9 mouse cellular contexts compared by ENCODE assay signal in genomic region chr11:69879711-69880110, GRCm38 (mm10). TPM values are rescaled to one million over a fixed set of nuclear protein-coding genes. Genes with fewer than 3 reads are reported as not detected.
DNase-seq lines count a peak whose midpoint lies in the region; ATAC-seq and TF ChIP-seq lines count a peak whose summit lies in the region.
"Had no signal": no experiment of that assay in that cellular context is flagged by ENCODE, and none has a peak within 500 bp of the region (broad histone marks: within the 10 kb centered on the region; RNA-seq: fewer than 3 reads in every experiment).

No protein-coding gene starts in this region.

- H3K4me3 ChIP-seq in heart, embryonic 11.5 days (ENCODE audit: low read depth, low read length) = peak overlapping the region; percentile 63
- H3K4me3 ChIP-seq in E14TG2a.4 (replicated peaks; ENCODE audit: low read length) = peak overlapping the region; percentile 77
- H3K4me3 ChIP-seq in heart, embryonic 16.5 days (ENCODE audit: low read length) = peak overlapping the region; percentile 69
- peak overlapping the region; percentile 64 for H3K4me3 ChIP-seq in liver, embryonic 15.5 days (replicated peaks)

- DNase-seq in heart, postnatal 14 days = no peak
- DNase-seq in spleen, adult 18-20 months = no peak
- DNase-seq in frontal cortex, adult 2 months (ENCODE audit: extremely low spot score in 1 of 2, low spot score in 1 of 2) = no peak
- DNase-seq in thymus, postnatal 25 days = no peak

- no peaks in the 10 kb centered on the region for H3K27me3 ChIP-seq in heart, embryonic 11.5 days (ENCODE audit: control insufficient read depth, insufficient read depth, low read length)
- H3K27me3 ChIP-seq in E14TG2a.4 (ENCODE audit: insufficient read depth, low read length) = peaks cover 40% of the 10 kb centered on the region
- H3K27me3 ChIP-seq in heart, embryonic 16.5 days (ENCODE audit: control insufficient read depth, insufficient read depth, low read length) = no peaks in the 10 kb centered on the region
- H3K27me3 ChIP-seq in liver, embryonic 15.5 days = 0 out of 2 replicates have a peak, but pooled peaks cover 3% of the 10 kb centered on the region

- peak overlapping the region; percentile 79 for H3K4me2 ChIP-seq in heart, embryonic 11.5 days
- peak overlapping the region; percentile 93 for H3K4me2 ChIP-seq in heart, embryonic 16.5 days (ENCODE audit: low read depth, low read length)
- peak overlapping the region; percentile 97 for H3K4me2 ChIP-seq in liver, embryonic 15.5 days

- peak overlapping the region; percentile 82 for H3K9ac ChIP-seq in heart, embryonic 11.5 days (ENCODE audit: low read depth, low read length)
- H3K9ac ChIP-seq in heart, embryonic 16.5 days (ENCODE audit: low read length) = peak overlapping the region; percentile 81
- H3K9ac ChIP-seq in liver, embryonic 15.5 days = no peak overlapping the region; the same call in 1 of the 2 replicates

- ATAC-seq in heart, embryonic 11.5 days (replicated peaks; ENCODE audit: insufficient number of reproducible peaks, low FRiP score, low TSS enrichment) = no peak
- ATAC-seq in heart, embryonic 16.5 days (replicated peaks; ENCODE audit: extremely low read depth, insufficient read depth, low FRiP score) = no peak
- no peak for ATAC-seq in liver, embryonic 15.5 days (ENCODE audit: insufficient read depth)

- 51% methylated on average over 15 of the region's 15 CpGs for WGBS in heart, embryonic 11.5 days (ENCODE audit: insufficient replicate concordance)
- WGBS in heart, embryonic 16.5 days = 53% methylated on average over 15 of the region's 15 CpGs
- WGBS in liver, embryonic 15.5 days (ENCODE audit: insufficient replicate concordance) = 76% methylated on average over 15 of the region's 15 CpGs

- H3K36me3 ChIP-seq in heart, embryonic 11.5 days (ENCODE audit: control insufficient read depth, insufficient read depth, low read length) = no peaks in the 10 kb centered on the region
- peaks cover 8% of the 10 kb centered on the region for H3K36me3 ChIP-seq in E14TG2a.4 (ENCODE audit: insufficient read depth, low read length)
- H3K36me3 ChIP-seq in heart, embryonic 16.5 days (ENCODE audit: control insufficient read depth, insufficient read depth) = no peaks in the 10 kb centered on the region
- H3K36me3 ChIP-seq in liver, embryonic 15.5 days (replicated peaks) = 0 out of 2 replicates have a peak, but pooled peaks cover under 1% of the 10 kb centered on the region

- no peaks in the 10 kb centered on the region for H3K9me3 ChIP-seq in heart, embryonic 11.5 days (replicated peaks; ENCODE audit: control insufficient read depth, low read length)
- H3K9me3 ChIP-seq in E14TG2a.4 (ENCODE audit: low read length) = no peaks in the 10 kb centered on the region
- no peaks in the 10 kb centered on the region for H3K9me3 ChIP-seq in heart, embryonic 16.5 days (replicated peaks; ENCODE audit: control insufficient read depth, low read length)
- no peaks in the 10 kb centered on the region for H3K9me3 ChIP-seq in liver, embryonic 15.5 days (replicated peaks)

- intact Hi-C loops in heart, postnatal 14 days (cut with DNase I) = loop anchor here (2.0 to 5.0 kb wide), 5 partner anchors 41 to 197 kb away; partner anchors contain the start of genes Eif5a, Nlgn2, Senp3 and Slc2a4

- no peak overlapping the region for H3K27ac ChIP-seq in heart, embryonic 11.5 days (ENCODE audit: low read depth, low read length)
- H3K27ac ChIP-seq in heart, embryonic 16.5 days (ENCODE audit: low read length) = no peak overlapping the region
- peak overlapping the region; percentile 79 for H3K27ac ChIP-seq in liver, embryonic 15.5 days (replicated peaks)

- TF ChIP-seq CTCF in E14TG2a.4 (conservative IDR thresholded peaks at IDR 0.05; ENCODE audit: low read length) = no peak

- H3K4me1 ChIP-seq in heart, embryonic 11.5 days (ENCODE audit: control insufficient read depth, insufficient read depth, low read length) = peaks cover 26% of the 10 kb centered on the region
- peaks cover 75% of the 10 kb centered on the region for H3K4me1 ChIP-seq in E14TG2a.4 (replicated peaks; ENCODE audit: low read depth, low read length)
- peaks cover 23% of the 10 kb centered on the region for H3K4me1 ChIP-seq in heart, embryonic 16.5 days (ENCODE audit: control insufficient read depth, insufficient read depth, low read length)
- peaks cover 90% of the 10 kb centered on the region for H3K4me1 ChIP-seq in liver, embryonic 15.5 days (replicated peaks)

RNA-seq across cellular contexts. Expression of gene Kctd11, which starts 1.5 kb away (rescaled TPM):
- 3.3 and 3.8 TPM in 2 replicates for polyA plus RNA-seq in heart, embryonic 11.5 days (2014; fragmentation: Nextera tagmentation; extraction: Ambion mirVana)
- 1 to 10 TPM; 3.1 to 3.8 TPM for total RNA-seq in heart, postnatal 14 days (2021)
- polyA plus RNA-seq in heart, embryonic 16.5 days (2015; fragmentation: Nextera tagmentation; extraction: Ambion mirVana) = 3.9 and 4.3 TPM in 2 replicates
- polyA plus RNA-seq in liver, embryonic 15.5 days (2015; fragmentation: Nextera tagmentation; extraction: Ambion mirVana) = 1.2 and 1.4 TPM in 2 replicates
- polyA plus RNA-seq in frontal cortex, adult 2 months (2012; rRNA removed) = 1.6 and 1.8 TPM in 2 replicates

RNA-seq across cellular contexts. Expression of gene Tmem95, which starts 1.9 kb away (rescaled TPM):
- polyA plus RNA-seq in heart, embryonic 11.5 days (2014; fragmentation: Nextera tagmentation; extraction: Ambion mirVana) = not detected in 2 replicates
- total RNA-seq in heart, postnatal 14 days (2021) = not detected
- polyA plus RNA-seq in heart, embryonic 16.5 days (2015; fragmentation: Nextera tagmentation; extraction: Ambion mirVana) = not detected in 2 replicates
- not detected in 2 replicates for polyA plus RNA-seq in liver, embryonic 15.5 days (2015; fragmentation: Nextera tagmentation; extraction: Ambion mirVana)
- polyA plus RNA-seq in frontal cortex, adult 2 months (2012; rRNA removed) = not detected in 2 replicates
- polyA plus RNA-seq: brain, embryonic 14.5 days had no signal

RNA-seq across cellular contexts. Expression of gene Acap1, which starts 15.6 kb away (rescaled TPM):
- polyA plus RNA-seq in heart, embryonic 11.5 days (2014; fragmentation: Nextera tagmentation; extraction: Ambion mirVana) = 7.2 and 8.1 TPM in 2 replicates
- 1 to 10 TPM; 2.3 to 6.8 TPM for total RNA-seq in heart, postnatal 14 days (2021)
- polyA plus RNA-seq in heart, embryonic 16.5 days (2015; fragmentation: Nextera tagmentation; extraction: Ambion mirVana) = 10.8 and 19.9 TPM in 2 replicates
- 5.9 and 7.2 TPM in 2 replicates for polyA plus RNA-seq in liver, embryonic 15.5 days (2015; fragmentation: Nextera tagmentation; extraction: Ambion mirVana)
- polyA plus RNA-seq in frontal cortex, adult 2 months (2012; rRNA removed) = 0.24 and 0.27 TPM in 2 replicates

RNA-seq across cellular contexts. Expression of gene 2810408A11Rik, which starts 21.1 kb away (rescaled TPM):
- polyA plus RNA-seq in heart, embryonic 11.5 days (2014; fragmentation: Nextera tagmentation; extraction: Ambion mirVana) = 5.3 and 5.8 TPM in 2 replicates
- total RNA-seq in heart, postnatal 14 days (2021) = 1 to 10 TPM in 1 of 2 experiments, under 1 TPM in 1; 0.95 to 1.1 TPM
- polyA plus RNA-seq in heart, embryonic 16.5 days (2015; fragmentation: Nextera tagmentation; extraction: Ambion mirVana) = 4.1 and 4.4 TPM in 2 replicates
- 0.89 and 1.0 TPM in 2 replicates for polyA plus RNA-seq in liver, embryonic 15.5 days (2015; fragmentation: Nextera tagmentation; extraction: Ambion mirVana)
- polyA plus RNA-seq in frontal cortex, adult 2 months (2012; rRNA removed) = 0.67 and 1.00 TPM in 2 replicates

RNA-seq across cellular contexts. Expression of gene Neurl4, which starts 21.2 kb away (rescaled TPM):
- polyA plus RNA-seq in heart, embryonic 11.5 days (2014; fragmentation: Nextera tagmentation; extraction: Ambion mirVana) = 9.3 and 10.8 TPM in 2 replicates
- 10 to 100 TPM; 43.5 to 45.8 TPM for total RNA-seq in heart, postnatal 14 days (2021)
- polyA plus RNA-seq in heart, embryonic 16.5 days (2015; fragmentation: Nextera tagmentation; extraction: Ambion mirVana) = 7.4 and 8.7 TPM in 2 replicates
- 2.7 and 3.1 TPM in 2 replicates for polyA plus RNA-seq in liver, embryonic 15.5 days (2015; fragmentation: Nextera tagmentation; extraction: Ambion mirVana)
- 98.0 and 101 TPM in 2 replicates for polyA plus RNA-seq in frontal cortex, adult 2 months (2012; rRNA removed)
